Mouse (Mus musculus) left cerebral cortex, postnatal 14 days (tissue): ENCODE measurements around the gene Gm45785. TPM values are rescaled to one million over a fixed set of nuclear protein-coding genes. Genes with fewer than 3 reads are reported as not detected.

Experiments
- DNase-seq, 2 experiments: peaks; one replicate each; pipeline ENCODE4 v3.0.0; 2021 to 2022; ENCODE audit warnings: low spot score in 2 of 2, mixed read lengths in 1 of 2
- intact Hi-C: fragments of 180-260 bp; cut with DNase I; formaldehyde crosslinking; loops from one replicate; pipeline ENCODE4 v1.15.1; 2025
- total RNA-seq, 2 experiments: library from RNA; stranded (reverse); gene quantifications; 2 replicates each; pipeline ENCODE4 v1.2.3; 2021

The Gm45785 gene
- total RNA-seq, 2 experiments from 2014 or later, result 0.93 to 0.99 TPM

DNA sequence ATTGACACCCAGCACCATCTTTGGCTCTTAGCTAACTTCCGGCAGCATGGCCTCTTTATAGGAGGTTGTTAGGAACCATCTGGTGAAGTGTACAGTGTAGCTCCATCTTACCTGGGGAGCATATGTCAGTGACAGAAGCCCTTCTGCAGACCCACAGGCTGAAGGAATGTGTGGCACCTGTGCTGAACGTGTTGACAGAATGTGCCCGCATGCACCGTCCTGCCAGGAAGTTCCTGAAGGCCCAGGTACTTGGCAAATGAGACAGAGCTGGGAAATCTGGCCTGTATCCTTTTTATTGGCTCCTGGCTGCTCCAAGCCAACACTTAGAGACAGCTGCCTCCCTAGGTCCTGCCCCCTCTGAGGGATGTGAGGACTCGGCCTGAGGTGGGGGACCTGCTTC, 4.6 kb upstream of the Gm45785 start:
- no peak for DNase-seq
- intact Hi-C loops, result no loop called here

DNA sequence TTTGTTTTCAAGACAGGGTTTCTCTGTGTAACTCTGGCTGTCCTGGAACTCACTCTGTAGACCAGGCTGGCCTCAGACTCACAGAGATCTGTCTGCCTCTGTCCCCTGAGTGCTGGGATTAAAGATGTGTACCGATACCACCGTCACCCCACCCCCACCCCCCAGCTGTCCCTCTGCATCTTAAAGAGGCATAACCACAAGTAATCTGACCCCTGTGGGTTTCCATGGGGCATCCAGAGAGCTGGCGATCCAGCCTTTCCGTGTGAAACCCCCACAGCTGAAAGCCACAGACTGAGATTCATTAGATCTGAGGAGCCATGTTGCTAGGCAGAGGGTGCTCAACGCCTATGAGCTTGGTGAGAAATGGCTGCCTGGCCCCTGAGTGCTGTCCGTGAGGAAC, 3.9 kb upstream of the Gm45785 start:
- intact Hi-C loops, result no loop called here

DNA sequence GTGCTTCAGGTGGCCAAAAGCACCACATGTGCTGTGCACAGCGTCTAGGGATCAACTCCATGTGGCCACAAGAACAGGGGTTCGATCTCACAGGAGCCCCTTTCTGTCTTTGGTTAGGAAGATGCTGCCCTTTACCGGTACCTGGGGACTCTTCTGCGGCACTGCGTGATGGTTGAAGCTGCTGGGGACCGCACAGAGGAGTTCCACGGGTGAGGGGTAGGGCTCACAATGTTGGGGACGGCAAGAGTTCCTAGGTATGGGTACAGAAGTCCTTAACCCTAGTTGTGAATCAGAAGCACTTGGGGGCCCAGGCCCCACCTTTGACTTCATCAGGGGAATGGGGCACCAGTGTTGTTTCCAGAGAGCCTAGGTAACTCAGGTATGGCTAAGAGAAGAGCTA, 2.6 kb upstream of the Gm45785 start:
- DNase-seq, result no peak
- intact Hi-C loops, result no loop called here

More for the DNA sequence above, 3.9 kb upstream of the Gm45785 start:
- no peak for DNase-seq

DNA sequence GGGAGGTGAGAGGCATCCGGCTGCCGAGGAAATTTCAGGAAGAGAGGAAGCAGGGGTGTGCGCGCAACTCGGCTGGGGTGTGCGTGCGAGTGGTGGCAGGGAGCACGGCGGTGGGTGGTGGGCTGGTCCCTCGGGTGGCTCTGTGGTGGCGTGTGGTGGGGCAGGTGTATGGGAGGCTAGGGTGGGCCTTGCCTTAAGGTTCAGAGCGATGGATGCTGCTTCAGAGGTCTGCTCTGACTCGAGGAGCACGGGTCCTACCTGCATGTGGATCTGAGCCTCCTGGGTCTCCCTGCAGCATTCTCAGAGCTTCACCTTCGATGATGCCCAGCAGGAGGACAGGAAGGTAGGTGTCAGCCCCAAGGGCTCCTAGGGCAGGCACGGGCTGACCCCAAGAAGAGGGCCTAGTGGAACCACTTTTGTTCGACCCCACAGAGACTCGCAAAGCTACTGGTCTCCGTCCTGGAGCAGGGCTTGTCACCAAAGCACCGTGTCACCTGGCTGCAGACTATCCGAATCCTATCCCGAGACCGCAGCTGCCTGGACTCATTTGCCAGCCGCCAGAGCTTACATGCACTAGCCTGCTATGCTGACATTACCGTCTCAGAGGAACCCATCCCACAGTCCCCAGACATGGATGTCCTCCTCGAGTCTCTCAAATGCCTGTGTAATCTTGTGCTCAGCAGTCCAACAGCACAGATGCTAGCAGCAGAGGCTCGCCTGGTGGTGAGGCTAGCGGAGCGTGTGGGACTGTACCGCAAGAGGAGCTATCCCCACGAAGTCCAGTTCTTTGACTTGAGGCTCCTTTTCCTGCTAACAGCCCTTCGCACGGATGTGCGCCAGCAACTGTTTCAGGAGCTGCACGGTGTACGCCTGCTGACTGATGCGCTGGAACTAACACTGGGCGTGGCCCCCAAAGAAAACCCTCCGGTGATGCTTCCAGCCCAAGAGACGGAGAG, 1.7 kb upstream of the Gm45785 start, which contains the start of gene Bet1l:
Bet1l (minus strand) TSS at position 28 of the 956 bp plus-strand sequence.
- intact Hi-C loops, result no loop called here

DNA sequence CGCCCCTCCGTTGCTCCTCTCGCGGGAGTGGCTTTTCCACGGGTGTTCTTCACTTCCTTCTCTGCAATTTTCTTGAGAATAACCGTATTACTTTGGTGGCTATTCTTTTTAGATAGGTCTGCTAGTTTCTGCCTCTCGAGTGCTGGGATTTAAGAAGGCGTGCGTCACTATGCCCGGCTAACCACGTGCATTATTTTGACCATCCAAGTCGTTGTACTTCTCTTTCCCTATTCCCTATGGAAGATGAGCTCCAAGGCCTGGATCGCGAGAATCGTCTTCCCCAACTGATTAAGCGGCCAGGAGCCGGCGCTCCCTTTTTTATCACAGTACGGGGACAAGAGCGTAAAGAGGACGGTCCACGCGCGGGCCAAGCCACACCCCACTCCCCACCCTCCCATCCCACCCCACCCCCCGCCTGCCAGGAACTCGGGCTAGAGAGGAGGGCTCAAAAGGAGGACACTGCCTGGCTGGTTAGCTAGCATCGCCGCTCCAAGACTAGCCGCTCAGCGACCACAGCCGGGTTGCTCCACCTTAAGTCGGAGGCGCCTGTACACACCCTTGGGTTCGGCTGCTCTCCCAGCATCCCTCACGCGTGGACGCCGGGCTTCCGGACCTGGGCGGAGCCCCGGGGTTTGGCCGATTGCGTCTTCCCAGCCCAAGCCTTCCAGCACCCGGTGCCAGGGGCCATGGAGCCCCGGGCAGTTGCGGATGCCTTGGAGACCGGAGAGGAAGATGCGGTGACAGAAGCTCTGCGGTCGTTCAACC, 836 bp upstream of the Gm45785 start, which contains the start of gene Ric8a:
Ric8a (plus strand) TSS at position 173 of the 765 bp plus-strand sequence.
- intact Hi-C loops, result loop anchor here (1.0 kb wide), 1 partner anchor 25 kb away; the partner anchor contains the start of gene Sirt3
- DNase-seq, result peak; percentile 78 to 86

More for the DNA sequence above, 1.7 kb upstream of the Gm45785 start, which contains the start of gene Bet1l:
- DNase-seq, result peak; percentile 25 to 48

DNA sequence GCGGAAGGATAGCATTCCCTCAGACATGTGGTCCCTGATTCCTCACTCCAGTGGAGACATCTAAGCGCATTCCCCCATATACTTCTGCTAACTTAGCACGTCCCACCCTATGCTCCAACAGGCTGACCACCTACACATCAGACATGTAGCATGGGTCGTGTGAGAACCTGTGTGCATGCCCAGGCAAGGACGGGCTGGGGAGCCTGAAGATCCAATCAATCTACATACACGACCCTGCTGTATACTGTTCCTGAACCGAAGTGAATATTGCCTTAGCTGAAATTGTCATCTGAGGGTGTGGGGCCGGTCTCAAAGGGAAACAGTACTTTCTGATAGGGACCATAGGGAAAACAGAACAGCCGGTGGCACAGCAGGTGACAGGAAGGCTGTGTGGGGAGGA, 950 bp downstream of the Gm45785 start:
- intact Hi-C loops, result no loop called here
- DNase-seq, result no peak

DNA sequence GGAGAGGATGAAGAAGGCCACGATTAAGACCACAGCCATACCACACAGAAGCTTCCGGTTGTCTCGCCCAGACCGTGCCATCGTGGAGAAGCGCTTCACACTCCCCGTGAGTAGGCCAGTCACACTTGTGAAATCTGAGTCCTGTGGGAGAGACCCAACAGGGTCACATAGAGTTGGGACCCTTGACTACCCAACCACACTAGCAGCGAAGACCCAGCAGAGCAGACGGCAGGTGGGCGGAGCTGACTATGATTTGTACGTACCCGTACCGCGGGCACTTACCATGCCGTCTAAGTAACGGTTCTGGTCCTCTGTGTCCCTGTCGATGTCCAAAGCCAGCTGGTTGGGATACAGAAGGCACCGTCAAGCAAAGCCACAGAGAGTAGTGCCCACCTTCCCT, 1.6 kb downstream of the Gm45785 start:
- no peak for DNase-seq
- intact Hi-C loops, result no loop called here

DNA sequence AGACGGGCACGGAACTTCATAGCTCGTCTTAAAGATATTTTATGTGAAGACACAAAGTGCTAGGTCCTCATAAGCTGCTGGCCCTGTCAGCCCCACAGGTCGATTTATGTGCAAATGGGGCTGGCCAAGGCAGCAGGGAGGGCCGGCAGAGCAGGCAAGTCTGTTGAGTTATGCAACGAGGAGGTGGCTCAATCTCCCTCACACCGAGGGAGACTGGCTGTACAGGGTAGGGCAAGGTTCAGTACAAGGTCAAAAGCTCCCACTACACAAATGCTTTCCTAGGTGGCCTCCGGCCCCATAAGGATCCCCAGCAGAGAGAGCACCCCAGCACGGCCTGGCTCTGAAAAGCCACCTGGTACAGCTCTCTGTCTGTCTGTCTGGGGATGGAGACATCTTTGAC, 2.7 kb downstream of the Gm45785 start:
- intact Hi-C loops, result no loop called here
- no peak for DNase-seq

DNA sequence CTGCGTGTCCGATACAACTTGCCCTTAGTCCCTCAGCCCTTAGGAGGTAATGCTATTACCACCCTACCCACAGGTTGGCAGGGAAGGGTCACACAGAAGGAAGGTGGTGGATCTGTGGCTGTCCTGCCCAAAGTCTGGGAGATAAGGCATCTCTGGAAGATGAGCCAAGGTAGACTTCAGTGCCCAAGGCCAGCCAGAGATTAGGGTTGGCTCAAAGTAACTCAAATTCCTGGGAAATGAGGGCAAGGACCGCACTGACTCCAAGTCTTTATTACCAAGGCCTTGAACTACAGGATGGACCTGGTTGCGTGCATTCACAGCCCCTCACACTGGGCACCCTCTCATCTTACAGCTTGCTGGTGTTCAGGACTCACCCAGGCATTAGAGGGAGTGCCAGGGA, 4.2 kb downstream of the Gm45785 start:
- intact Hi-C loops, result no loop called here
- DNase-seq, result no peak

DNA sequence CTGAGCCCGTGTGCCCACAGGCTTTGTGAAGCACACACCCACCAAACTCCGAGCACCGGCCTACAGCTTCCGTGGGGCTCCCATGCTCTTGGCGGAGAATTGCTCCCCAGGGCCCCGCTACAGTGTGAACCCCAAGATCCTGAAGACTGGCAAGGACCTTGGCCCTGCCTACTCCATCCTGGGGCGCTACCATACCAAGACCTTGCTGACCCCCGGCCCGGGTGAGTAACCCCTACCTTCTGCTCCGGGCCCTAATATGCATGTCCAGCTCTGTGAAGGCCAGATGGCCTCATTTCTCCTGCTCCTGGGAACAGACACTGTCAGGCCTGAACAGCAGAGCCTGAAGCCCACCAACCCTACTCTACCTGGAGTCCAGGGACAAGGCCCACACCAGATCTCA, 7.5 kb downstream of the Gm45785 start:
- intact Hi-C loops, result loop anchor here (10.0 kb wide), 1 partner anchor 326 kb away; the partner anchor contains the start of gene Rnh1
- DNase-seq, result no peak

DNA sequence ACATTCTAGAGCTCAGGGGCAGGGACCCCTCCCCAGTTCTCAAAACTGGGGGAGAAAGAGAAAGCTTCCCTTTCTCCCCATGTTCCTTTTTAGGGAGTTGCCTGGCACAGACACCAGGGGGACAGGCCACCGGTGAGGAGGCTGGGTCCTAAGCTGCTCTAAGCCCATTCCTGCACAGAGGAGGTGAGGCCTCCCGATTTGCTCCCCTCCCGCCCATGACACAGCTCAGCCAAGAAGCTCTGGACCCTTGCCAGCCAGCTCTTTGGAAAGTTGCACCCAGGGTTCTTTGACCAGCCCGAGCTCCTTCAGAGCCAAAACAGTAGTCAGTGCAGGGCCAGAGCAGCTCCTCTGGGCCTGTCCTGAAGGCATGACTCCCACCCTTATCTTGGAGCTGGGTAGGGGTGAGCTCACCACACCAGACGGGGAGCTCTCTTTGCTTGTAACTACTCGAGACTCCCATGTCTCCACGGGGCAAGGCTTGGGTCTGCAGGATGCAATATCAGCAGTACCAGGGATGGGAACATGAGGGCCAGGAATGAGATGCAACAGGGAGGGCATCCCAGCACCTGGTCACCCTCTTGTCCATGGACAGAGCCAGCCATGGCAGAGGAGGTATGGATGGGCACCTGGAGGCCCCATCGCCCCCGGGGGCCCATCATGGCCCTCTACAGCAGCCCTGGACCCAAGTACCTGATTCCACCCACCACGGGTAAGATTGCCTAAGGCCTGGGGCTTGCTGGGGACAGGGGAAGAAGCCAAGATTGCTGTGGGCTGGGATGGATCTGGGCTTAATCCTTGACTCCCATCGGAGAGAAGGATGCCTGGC, 8.2 kb downstream of the Gm45785 start, which contains the start of gene Odf3:
Odf3 (plus strand) TSS at position 51 of the 826 bp plus-strand sequence.
- peak in 1 of 2 experiments; percentile 43 for DNase-seq
- intact Hi-C loops, result loop anchor here (10.0 kb wide), 1 partner anchor 327 kb away; the partner anchor contains the start of gene Rnh1

DNA sequence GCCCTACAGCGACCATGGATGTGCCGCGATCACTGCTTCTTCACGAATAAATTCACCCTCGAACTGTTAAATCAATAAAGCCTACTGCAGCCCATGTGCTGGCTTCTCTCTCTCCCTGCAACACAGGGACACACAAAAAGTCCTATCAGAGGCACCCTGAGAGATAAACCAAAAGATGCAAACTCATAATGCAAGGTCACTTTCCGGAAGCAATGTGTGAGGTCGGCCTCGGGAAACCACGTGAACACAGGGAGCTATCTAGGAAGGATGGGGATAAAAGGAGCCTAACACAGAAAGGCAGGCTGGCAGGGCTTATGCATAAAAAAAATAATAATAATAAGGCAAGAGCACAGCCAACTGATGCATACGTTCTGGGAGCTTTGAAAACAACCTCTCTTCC, 9.5 kb downstream of the Gm45785 start:
- intact Hi-C loops, result loop anchor here (10.0 kb wide), 1 partner anchor 328 kb away; the partner anchor contains the start of gene Rnh1
- DNase-seq, result no peak

DNA sequence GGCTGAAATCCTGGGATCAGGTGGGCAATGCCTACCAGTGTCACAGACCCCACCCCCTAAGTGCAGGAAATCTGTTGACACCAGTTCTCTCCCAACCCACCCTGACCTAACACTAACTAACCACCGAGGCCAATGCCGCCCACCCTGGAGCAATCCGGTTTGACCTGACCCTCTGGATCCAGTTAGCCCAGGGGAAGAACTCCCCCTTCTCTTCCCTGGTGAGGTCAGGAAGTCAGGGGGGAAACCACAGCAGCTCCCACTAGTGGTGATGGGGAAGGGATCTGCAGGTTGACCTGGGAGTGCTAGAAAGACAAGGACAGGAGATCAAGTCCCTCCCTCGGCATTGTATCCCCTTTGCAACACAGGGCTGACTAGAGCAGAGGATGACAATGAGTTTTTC, 10.4 kb downstream of the Gm45785 start:
- DNase-seq, result no peak
- intact Hi-C loops, result loop anchor here (1.0 to 10.0 kb wide), 3 partner anchors 58 to 329 kb away; partner anchors contain the start of gene Rnh1

DNA sequence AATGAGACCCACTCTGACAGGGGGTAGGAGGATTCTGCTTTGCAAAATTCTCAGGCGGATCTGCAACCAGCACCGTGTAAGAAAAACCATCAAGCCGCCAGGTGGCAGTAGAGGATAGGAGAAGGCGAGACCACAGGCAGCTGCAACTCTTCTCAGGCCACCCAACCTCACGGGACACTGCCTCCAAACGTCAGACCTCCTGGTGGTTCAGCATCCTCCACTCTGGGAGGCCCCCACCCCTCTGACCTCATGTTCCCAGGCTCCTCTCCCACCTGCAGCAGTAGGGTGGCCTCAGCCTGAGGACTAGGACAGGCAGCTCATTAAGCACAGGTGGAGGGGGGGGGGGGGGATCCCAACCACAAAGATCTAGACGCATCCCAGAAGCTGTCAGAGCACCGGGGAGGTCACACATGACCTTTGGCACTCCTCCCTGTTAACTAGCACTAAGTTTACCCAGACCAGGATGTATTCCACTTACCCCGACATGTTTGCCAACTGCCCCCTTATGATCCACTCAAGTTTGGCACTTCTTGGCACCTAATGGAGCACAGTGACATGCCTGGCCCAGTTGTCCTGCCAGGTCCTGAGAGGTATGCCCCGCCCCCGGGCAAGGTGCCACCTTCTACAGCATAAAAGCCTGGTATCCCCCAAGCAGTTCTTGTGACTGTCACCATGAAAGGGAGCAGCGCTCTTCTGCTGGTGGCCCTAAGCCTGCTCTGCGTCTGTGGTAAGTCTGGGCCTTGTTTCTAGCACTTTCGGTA, 11.0 kb downstream of the Gm45785 start, which contains the start of gene Scgb1c1:
Scgb1c1 (plus strand) TSS at position 643 of the 761 bp plus-strand sequence.
- peak; percentile 87 to 92 for DNase-seq
- intact Hi-C loops, result loop anchor here (1.0 to 10.0 kb wide), 3 partner anchors 58 to 330 kb away; partner anchors contain the start of gene Rnh1

DNA sequence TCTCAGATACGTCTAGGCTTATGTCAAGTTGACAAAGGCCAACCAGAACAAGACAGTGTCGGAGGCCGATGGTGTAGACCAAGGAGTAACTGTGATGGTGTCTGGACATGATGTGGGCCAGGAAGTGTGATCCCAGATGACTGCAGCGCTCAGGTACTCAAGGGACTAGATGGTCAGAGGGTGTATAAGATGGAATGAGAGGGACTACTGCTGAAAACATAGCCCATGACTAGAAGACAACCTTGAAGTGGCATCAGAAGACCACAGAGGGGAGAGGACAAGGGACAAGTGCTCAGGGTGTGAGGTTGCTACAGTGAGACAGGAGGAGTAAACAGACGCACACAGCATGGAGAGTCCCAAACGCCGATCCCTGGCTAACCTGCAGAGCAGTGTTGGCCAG, 12.3 kb downstream of the Gm45785 start:
- no peak for DNase-seq
- intact Hi-C loops, result loop anchor here (2.0 to 10.0 kb wide), 2 partner anchors 205 to 331 kb away; partner anchors contain the start of gene Rnh1

DNA sequence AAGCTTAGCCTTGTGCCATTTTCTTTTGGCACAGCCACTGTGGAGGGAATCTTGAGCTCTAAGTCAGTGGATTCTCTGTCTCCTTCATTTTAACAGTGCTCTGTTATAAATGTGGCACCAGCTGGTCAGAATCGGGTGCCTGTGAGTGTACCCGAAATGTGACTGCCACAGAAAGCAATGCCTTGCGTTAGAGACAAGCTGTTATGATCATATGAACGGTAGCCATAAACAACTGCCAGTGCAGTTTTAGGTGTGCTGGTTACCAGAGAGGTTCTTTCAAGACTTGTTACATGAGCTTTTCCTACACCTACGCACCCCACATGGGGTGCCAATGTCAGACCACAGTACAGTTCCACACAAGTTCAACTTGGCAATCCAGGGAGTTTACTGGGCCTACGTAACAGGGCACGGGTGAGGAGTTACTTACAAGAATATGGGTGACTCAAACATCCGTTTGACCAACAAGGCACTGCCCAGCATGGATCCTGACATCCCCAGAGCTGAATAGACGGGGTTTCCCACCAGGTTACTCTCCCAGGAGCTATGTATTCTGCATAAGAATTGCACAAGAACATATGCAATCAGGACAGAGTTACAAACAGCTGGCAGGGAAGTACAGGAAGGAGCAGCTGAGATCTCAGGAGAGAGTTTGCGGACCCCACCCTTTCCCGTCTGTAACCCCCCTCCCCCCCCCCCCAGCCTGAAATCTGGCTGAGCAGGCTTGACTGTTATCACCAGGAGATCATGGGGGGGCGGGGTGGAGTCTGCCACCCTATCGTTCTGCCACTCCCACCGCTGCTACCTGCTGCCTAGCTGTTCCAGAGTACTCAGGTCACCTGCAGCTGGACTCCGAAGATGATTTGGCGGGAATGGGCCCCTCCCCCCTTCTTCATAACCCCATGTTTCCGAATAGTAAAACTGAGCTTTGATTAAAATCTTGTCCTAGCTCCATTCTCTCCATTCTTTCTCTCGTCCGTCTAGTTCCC, 15.1 kb downstream of the Gm45785 start:
- intact Hi-C loops, result loop anchor here (10.0 kb wide), 1 partner anchor 334 kb away; the partner anchor contains the start of gene Rnh1
- no peak for DNase-seq

DNA sequence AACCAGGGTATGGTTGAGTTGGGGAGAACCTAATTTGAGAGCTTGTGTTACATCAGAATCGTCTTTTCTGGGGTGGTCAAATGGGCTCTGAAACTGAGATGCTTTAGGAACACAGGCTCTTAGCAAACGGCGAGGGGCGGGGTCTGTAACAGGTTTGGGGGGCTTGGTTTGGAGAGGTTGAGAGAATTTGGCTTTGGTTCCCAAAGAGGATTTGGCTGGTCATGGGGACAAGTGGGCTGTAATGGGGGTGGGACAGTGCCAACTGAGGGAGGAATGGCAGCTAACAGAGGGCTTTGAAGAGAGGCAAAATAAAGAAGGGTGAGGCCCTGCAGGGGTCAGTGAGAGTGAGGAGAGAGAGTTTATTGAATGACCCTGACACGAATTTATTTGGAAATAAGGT, 16.6 kb downstream of the Gm45785 start:
- intact Hi-C loops, result no loop called here
- no peak for DNase-seq
